Mouse (Mus musculus) liver, embryonic 15.5 days (tissue): ENCODE measurements around the gene Gm20388. TPM values are rescaled to one million over a fixed set of nuclear protein-coding genes. Genes with fewer than 3 reads are reported as not detected.

Experiments
- ATAC-seq: fragments of 200-750 bp; cut with Nextera tagmentation; 2 replicates; pipeline ENCODE4 v1.8.0; 2017; ENCODE audit warnings: moderate number of reproducible peaks, mild to moderate bottlenecking, moderate library complexity; ENCODE audit not compliant: insufficient read depth
- H3K27ac ChIP-seq: fragments of 300-500 bp; sonication (generic); replicated peaks from 2 replicates; pipeline ENCODE4 v1.5.1; 2015; ENCODE audit warnings: mild to moderate bottlenecking, inconsistent platforms
- H3K27me3 ChIP-seq: fragments of 300-500 bp; sonication (generic); 2 replicates; pipeline ENCODE4 v1.6.1; 2015; ENCODE audit warnings: mild to moderate bottlenecking, inconsistent platforms
- H3K36me3 ChIP-seq: fragments of 300-500 bp; sonication (generic); replicated peaks from 2 replicates; pipeline ENCODE4 v1.6.1; 2015; ENCODE audit warnings: moderate library complexity, mild to moderate bottlenecking, inconsistent platforms
- H3K4me1 ChIP-seq: fragments of 300-500 bp; sonication (generic); replicated peaks from 2 replicates; pipeline ENCODE4 v1.6.1; 2015; ENCODE audit warnings: inconsistent platforms
- H3K4me2 ChIP-seq: fragments of 300-500 bp; sonication (generic); 2 replicates; pipeline ENCODE4 v1.6.1; 2015; ENCODE audit warnings: moderate library complexity, mild to moderate bottlenecking, inconsistent platforms
- H3K4me3 ChIP-seq: fragments of 300-500 bp; sonication (generic); replicated peaks from 2 replicates; pipeline ENCODE4 v1.5.1; 2015; ENCODE audit warnings: mild to moderate bottlenecking, inconsistent platforms
- H3K9ac ChIP-seq: fragments of 300-500 bp; sonication (generic); 2 replicates; pipeline ENCODE4 v1.6.1; 2015; ENCODE audit warnings: moderate library complexity, mild to moderate bottlenecking, inconsistent platforms
- H3K9me3 ChIP-seq: fragments of 300-500 bp; sonication (generic); replicated peaks from 2 replicates; pipeline ENCODE4 v1.6.1; 2016; ENCODE audit warnings: inconsistent platforms
- WGBS: fragments of 180-500 bp; shearing (Covaris S2); methylation state at CpG from one replicate; pipeline ENCODE4 v1.1.7; 2015; ENCODE audit warnings: mixed read lengths; ENCODE audit not compliant: insufficient replicate concordance; 5-methylcytosine and 5-hydroxymethylcytosine counted together
- polyA plus RNA-seq: library from polyadenylated mRNA; unstranded; fragments of >200 nt; fragmentation: Nextera tagmentation; extraction: Ambion mirVana; gene quantifications from 2 replicates; pipeline ENCODE4 v1.2.1, GENCODE M21; 2015

The Gm20388 gene
- polyA plus RNA-seq, 1 experiment from 2014 or later: not detected

DNA sequence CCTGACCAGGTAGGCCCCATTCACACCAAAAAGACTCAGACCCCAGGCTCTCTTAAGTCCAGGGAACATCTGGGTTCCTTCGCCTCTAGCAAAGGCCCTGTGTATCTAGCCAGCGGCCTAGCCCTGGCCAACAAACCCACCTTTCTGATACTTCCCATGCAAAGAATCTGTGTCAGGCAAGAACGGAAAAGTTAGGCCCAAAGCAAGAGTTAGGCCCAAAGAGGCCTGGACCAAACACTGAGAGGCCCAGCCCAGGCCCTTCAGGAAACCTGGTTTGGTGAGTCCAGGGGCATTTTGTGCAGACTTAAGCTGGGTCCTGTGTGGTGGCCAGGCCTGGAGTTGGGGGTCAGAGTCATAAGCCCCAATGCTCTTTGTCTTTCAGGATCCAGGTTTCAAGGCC lies 1174.9 kb downstream of the Gm20388 start:
- Histone ChIP-seq H3K9ac (no peak overlapping the region), H3K4me1 (peaks cover 11% of the 10 kb centered on the region), H3K4me2 (no peak overlapping the region), H3K27ac (no peak overlapping the region), H3K9me3 (no peaks in the 10 kb centered on the region), H3K27me3 (peaks cover 100% of the 10 kb centered on the region), H3K4me3 (peak overlapping the region; percentile 50; the same call in 1 of the 2 replicates), H3K36me3 (no peaks in the 10 kb centered on the region)
- 35% methylated on average over 3 of the region's 3 CpGs for WGBS
- no peak for ATAC-seq

DNA sequence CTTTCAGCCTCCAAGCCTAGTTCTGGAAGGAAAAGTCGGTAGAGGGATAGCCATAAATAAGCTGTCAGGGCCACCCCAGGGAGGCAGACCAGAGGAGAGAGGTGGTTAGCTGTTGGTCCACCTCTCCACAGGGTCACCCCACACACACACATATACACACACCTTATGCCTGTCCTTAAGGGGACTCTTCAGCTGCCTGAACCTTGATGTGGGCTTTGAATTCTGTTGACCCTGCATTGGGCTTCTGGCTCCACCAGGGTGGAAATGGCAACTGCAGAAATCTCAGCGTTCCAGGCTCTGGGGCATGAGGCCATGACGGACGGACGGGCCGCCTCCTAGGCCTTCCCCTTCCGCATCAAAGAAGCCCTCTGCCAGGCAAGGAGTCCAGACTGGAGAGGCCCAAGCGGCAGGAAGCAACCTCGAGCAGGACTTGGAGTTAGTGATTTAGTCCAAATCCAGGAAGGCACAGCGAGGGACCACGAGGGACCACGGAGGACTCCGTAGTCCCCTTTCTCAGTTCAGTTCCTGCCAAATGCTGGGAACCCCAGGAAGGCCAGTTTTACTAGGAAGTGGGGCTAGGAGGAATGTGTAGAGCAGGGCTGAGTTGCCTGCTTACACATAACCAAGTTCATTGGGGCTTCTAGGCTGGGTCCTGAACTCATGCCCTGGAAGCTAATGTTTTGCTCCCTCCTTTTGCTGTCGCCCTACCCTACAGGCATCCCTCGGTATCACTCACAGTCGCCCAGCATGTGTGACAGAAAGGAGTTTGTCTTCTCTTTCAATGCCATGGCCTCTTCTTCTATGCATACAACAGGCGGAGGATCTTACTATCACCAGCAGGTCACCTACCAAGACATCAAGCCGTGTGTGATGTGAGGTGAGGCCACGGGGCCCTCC lies 1175.6 kb downstream of the Gm20388 start:
- Histone ChIP-seq H3K4me1 (peaks cover 11% of the 10 kb centered on the region), H3K27ac (no peak overlapping the region), H3K4me3 (peak overlapping the region; percentile 50), H3K4me2 (no peak overlapping the region), H3K9ac (no peak overlapping the region), H3K27me3 (peaks cover 100% of the 10 kb centered on the region), H3K9me3 (no peaks in the 10 kb centered on the region), H3K36me3 (no peaks in the 10 kb centered on the region)
- WGBS: 20% methylated on average over 19 of the region's 19 CpGs
- ATAC-seq: no peak

DNA sequence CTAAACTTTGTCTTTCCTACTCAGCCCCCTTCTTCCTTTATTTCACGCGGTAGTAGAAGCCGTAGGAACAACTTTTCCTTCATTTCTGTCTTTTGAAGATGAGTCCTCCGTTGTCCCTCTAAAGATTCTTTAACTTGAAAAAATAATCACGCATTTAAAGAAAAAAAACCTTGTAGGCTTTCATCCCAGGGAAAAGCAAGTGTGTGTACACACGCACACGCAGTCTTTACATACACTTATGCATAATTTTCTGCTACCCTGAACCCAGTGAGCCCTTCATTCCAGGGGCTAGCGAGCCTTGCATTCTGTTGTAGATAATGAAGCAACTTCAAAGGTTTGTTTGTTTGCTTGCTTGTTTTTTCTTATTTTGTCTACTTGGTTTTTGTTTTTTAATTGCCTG lies 1177.6 kb downstream of the Gm20388 start:
- H3K9me3 ChIP-seq: no peaks in the 10 kb centered on the region
- H3K27ac ChIP-seq: no peak overlapping the region
- ATAC-seq: no peak
- H3K36me3 ChIP-seq: no peaks in the 10 kb centered on the region
- peaks cover 100% of the 10 kb centered on the region for H3K27me3 ChIP-seq
- 17% methylated on average over 8 of the region's 8 CpGs for WGBS
- H3K4me1 ChIP-seq: peaks cover 5% of the 10 kb centered on the region
- H3K4me3 ChIP-seq: no peak overlapping the region
- no peak overlapping the region for H3K9ac ChIP-seq
- no peak overlapping the region for H3K4me2 ChIP-seq

DNA sequence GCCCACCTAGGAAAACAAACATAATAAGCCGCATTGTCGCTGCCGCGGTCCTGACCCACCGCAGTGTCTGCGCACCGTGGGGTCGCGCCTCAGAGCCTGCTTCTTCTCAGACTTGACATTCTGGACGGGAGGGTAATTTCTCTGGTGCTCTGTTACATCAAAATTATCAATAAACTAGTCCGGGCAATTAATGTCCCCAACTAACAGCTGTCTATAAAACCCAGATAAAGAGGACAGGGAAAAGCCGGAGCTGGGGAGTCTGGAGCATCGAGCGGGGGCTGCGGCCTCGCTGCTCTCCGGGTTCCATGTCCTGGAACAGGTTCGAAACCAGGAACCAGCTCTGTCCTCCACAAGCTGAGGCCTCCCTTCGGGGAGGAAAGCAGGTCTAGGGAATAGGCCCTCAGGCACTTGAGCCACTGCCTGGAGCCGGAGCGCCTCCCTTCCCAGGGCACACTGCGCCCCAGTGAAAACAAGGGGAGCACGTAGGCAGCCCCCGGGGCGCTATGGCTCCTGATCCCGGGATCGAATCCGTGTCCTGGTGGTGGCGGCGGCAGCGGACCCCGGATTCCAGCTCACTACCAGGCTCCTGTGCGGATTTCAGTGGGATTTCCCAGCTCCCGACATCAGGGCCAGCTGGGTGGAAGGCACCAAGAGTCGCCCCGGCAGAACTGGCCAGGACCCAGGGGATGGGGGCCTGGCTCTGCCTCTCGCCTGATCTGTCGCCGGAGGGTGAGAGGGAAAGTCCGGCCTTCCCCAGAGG lies 1178.4 kb downstream of the Gm20388 start:
- 13% methylated on average over 40 of the region's 40 CpGs for WGBS
- no peak overlapping the region for H3K9ac ChIP-seq
- no peaks in the 10 kb centered on the region for H3K9me3 ChIP-seq
- H3K4me1 ChIP-seq: peaks cover 5% of the 10 kb centered on the region
- peaks cover 100% of the 10 kb centered on the region for H3K27me3 ChIP-seq
- no peaks in the 10 kb centered on the region for H3K36me3 ChIP-seq
- H3K4me3 ChIP-seq: no peak overlapping the region
- H3K4me2 ChIP-seq: no peak overlapping the region
- H3K27ac ChIP-seq: no peak overlapping the region
- ATAC-seq: no peak

DNA sequence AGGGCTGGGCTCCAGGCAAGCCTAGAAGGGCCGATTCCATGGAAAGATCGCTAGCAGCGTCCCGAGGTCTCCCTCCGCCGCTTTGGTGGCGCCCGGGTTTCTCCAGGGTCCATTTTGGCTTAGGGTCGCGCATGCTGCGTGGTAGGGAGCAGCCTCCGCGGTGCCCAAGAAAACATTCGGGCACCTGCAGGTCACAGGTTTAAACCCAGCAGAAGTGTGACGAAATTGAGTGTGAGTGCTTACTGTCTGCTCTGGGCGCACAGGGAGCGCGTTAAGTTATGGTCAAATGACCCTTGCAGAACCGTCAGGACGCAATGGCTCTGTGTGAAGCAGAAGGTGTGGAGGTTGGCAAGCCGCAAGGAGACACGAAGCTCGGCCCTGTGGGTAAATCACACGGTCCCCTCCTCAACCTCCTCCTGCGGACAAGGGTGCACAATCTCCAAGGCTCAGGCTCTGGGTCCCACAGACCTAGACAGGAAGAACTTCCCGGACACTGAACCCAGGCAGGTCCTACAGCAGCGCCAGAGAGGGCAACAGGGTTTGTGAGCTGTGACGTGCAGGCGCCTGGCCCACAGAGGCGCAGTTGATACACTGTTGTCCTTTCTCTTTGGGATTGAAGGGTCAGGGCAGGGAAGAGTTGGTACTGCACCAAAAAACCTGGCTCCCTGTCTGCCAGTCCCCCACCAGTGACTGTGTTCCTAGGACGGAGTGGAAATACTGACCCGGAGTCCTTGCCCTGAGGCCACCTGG lies 1179.2 kb downstream of the Gm20388 start:
- H3K27me3 ChIP-seq: peaks cover 98% of the 10 kb centered on the region
- WGBS: 14% methylated on average over 32 of the region's 32 CpGs
- H3K27ac ChIP-seq: no peak overlapping the region
- H3K9ac ChIP-seq: no peak overlapping the region
- no peak overlapping the region for H3K4me2 ChIP-seq
- no peak for ATAC-seq
- no peak overlapping the region for H3K4me3 ChIP-seq
- no peaks in the 10 kb centered on the region; the same call in 1 of the 2 replicates for H3K4me1 ChIP-seq
- H3K9me3 ChIP-seq: no peaks in the 10 kb centered on the region
- H3K36me3 ChIP-seq: no peaks in the 10 kb centered on the region

DNA sequence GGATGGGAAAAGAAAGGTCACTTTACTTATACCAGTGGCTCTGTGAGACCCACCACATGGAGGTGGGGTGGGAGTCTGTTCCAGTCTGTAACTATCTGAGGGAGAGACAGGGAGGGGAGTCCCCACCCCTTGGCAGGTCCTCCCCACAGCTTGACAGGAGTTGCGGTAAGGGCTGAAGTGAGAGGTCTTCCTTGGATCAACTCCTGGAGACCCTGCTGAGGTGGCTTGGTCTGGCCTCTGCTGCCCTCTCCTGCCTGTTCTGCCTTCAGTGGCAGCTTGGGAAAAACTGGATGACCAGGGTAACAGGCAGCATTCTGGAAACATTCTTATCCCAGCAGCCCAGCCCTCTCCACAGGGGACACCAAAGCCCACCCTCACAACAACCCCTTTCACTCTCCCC lies 1180.1 kb downstream of the Gm20388 start:
- Histone ChIP-seq H3K9ac (no peak overlapping the region), H3K4me1 (no peaks in the 10 kb centered on the region; the same call in 1 of the 2 replicates), H3K27ac (no peak overlapping the region), H3K4me3 (no peak overlapping the region), H3K36me3 (no peaks in the 10 kb centered on the region), H3K4me2 (no peak overlapping the region), H3K27me3 (peaks cover 89% of the 10 kb centered on the region), H3K9me3 (no peaks in the 10 kb centered on the region)
- WGBS: 8% methylated on average over 1 of the region's 1 CpGs
- ATAC-seq: no peak

DNA sequence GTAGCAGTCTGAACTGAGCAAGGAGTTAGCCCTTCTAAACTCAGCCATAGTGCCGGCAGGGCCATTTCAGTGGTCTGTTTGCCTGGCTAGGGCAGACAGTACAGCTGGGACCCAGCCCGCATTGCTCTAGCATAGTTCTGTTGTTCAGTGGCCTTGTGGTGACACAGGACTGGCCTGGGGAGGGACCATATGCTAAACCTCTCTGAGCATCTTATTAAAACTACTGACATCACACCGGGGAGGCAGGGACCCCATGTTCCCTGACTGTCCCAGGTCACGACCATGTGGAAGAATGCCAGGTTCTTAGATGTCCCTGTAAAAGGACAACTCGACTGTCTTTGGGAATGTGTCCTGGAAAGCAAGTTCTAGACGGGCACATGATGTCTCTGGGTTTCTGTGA lies 1181.5 kb downstream of the Gm20388 start:
- no peak overlapping the region for H3K27ac ChIP-seq

DNA sequence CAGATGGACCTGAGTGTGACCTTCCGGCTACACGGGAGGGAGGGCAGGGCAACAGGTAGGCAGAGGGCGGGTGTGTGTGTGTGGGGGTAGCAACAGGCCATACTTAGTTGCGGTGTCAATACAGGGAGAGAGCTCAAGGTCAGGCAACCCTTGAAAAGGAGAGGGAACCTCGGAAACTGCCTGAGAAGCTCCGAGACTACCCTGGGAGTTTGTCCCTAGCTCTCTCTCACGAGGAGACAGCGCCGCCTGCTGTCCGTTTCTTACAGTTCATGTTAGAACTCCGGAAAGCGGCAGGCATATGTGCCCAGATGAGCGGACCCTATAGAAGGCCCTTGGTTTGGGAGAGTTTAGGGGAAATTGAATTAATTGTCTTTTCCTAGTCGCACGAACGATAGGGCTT lies 1182.0 kb downstream of the Gm20388 start:
- peaks cover 3% of the 10 kb centered on the region; the same call in 1 of the 2 replicates for H3K36me3 ChIP-seq
- H3K9ac ChIP-seq: no peak overlapping the region
- H3K9me3 ChIP-seq: no peaks in the 10 kb centered on the region
- H3K4me3 ChIP-seq: no peak overlapping the region
- H3K4me1 ChIP-seq: no peaks in the 10 kb centered on the region; the same call in 1 of the 2 replicates
- no peak overlapping the region for H3K27ac ChIP-seq
- 3% methylated on average over 16 of the region's 16 CpGs for WGBS
- H3K4me2 ChIP-seq: no peak overlapping the region
- ATAC-seq: no peak
- peaks cover 70% of the 10 kb centered on the region for H3K27me3 ChIP-seq

More for the DNA sequence above, 1181.5 kb downstream of the Gm20388 start:
- Histone ChIP-seq H3K36me3 (no peaks in the 10 kb centered on the region), H3K4me1 (no peaks in the 10 kb centered on the region; the same call in 1 of the 2 replicates), H3K27me3 (peaks cover 75% of the 10 kb centered on the region), H3K4me2 (no peak overlapping the region), H3K4me3 (no peak overlapping the region), H3K9me3 (no peaks in the 10 kb centered on the region), H3K9ac (no peak overlapping the region)
- ATAC-seq: no peak
- 25% methylated on average over 6 of the region's 6 CpGs for WGBS

DNA sequence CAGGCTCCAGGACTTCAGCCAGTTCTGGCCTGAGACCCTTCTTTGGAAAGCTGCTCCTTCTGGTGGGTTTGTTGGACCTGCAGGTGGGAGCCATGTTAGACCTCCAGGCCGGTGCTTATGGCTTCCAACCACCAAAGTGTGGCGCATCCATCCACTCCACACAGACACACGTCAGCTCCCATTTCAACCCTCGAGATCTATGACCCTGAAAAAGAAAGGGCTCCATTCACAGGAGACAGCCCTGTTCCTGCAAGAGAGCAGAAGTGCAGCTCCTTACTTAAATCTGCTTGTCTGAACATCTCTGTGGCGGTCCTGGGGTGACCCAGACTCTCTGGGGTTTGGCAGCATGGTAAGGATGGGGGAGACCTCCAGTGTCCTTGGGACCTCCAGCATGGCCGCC lies 1182.9 kb downstream of the Gm20388 start:
- Histone ChIP-seq H3K9ac (no peak overlapping the region), H3K4me2 (no peak overlapping the region), H3K4me1 (no peaks in the 10 kb centered on the region; the same call in 1 of the 2 replicates), H3K27ac (no peak overlapping the region), H3K36me3 (peaks cover 5% of the 10 kb centered on the region; the same call in 1 of the 2 replicates), H3K27me3 (peaks cover 61% of the 10 kb centered on the region), H3K4me3 (no peak overlapping the region), H3K9me3 (no peaks in the 10 kb centered on the region)
- no peak for ATAC-seq
- WGBS: 55% methylated on average over 6 of the region's 6 CpGs

DNA sequence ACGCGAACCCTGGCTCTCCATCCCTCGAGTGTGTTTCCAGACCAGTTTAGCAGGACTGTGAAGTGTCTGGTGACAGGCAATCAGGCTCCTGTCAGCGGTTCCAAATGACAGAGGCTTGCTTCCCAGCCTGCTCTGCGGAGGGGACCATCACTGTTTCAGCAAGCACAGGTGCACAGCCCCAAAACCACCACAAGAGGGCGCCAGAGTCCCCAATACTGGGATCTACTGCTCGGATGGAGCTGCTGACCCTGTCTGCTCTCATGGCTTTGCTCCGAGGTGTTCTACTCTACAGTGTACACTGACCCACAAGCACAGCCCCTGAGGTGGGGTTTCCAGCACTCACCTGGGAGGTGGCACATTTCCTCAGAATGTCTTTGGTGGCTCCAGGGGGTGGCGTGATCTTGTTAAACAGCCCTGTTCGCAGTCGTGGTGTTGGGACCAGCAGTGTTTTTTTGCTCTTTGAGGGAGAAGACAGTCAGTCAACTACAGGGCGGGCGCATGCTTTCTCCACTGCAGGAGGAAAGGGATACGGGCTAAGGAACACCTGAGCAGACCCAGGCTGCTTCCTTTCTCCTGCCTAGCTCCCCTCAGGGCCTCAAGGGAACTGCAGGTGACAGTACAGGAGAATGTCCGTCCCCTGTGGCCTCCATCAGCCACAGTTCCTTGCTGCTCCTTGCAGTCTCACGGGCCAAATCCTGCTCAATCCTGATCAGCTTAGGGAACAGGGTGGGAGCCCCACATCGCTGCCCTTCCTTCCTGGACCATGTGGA lies 1193.6 kb downstream of the Gm20388 start:
- Histone ChIP-seq H3K4me2 (no peak overlapping the region), H3K36me3 (peaks cover 45% of the 10 kb centered on the region), H3K4me1 (peaks cover 23% of the 10 kb centered on the region), H3K27ac (no peak overlapping the region), H3K27me3 (no peaks in the 10 kb centered on the region), H3K9ac (no peak overlapping the region), H3K4me3 (no peak overlapping the region), H3K9me3 (no peaks in the 10 kb centered on the region)
- ATAC-seq: no peak
- WGBS: 55% methylated on average over 17 of the region's 17 CpGs
